9 mouse cellular contexts compared by ENCODE assay signal in genomic region chr4:43052627-43053026, GRCm38 (mm10). TPM values are rescaled to one million over a fixed set of nuclear protein-coding genes. Genes with fewer than 3 reads are reported as not detected.
DNase-seq lines count a peak whose midpoint lies in the region; TF ChIP-seq lines count a peak whose summit lies in the region.
"Had no signal": no experiment of that assay in that cellular context is flagged by ENCODE, and none has a peak within 500 bp of the region (broad histone marks: within the 10 kb centered on the region; RNA-seq: fewer than 3 reads in every experiment).

No protein-coding gene starts in this region.

- no peak overlapping the region for H3K27ac ChIP-seq in layer of hippocampus, adult 2 months
- H3K27ac ChIP-seq: embryonic facial prominence, embryonic 13.5 days had no signal

- peak; percentile 87 for TF ChIP-seq CTCF in layer of hippocampus, adult 2 months (conservative IDR thresholded peaks at IDR 0.05)

- no peak for DNase-seq in layer of hippocampus, adult 2 months (ENCODE audit: low spot score in 2 of 2)
- DNase-seq in layer of hippocampus, adult 9-11 months, result no peak
- peak; percentile 85 for DNase-seq in NIH3T3 (ENCODE audit: low read depth)
- DNase-seq in cerebellum, postnatal 36 days, result peak; percentile 66
- DNase-seq in kidney, adult 8-10 months, result peak; percentile 43 to 67
- peak; percentile 85 for DNase-seq in naive thymus-derived CD4-positive, alpha-beta T cell, adult 2 months (ENCODE audit: low read depth)
- no peak for DNase-seq in right cerebral cortex, adult 18-20 months
- DNase-seq in adrenal gland, adult 18-20 months (ENCODE audit: low spot score in 2 of 2), result no peak

- H3K4me3 ChIP-seq in layer of hippocampus, adult 2 months, result no peak overlapping the region
- H3K4me3 ChIP-seq: embryonic facial prominence, embryonic 13.5 days had no signal

RNA-seq across cellular contexts. Expression of gene Unc13b, which starts 6.1 kb away (rescaled TPM):
- total RNA-seq in layer of hippocampus, adult 2 months (2021), result 10 to 100 TPM; 41.7 to 45.7 TPM
- 10 to 100 TPM; 12.9 to 15.8 TPM for total RNA-seq in adrenal gland, adult 18-20 months (2021)

RNA-seq across cellular contexts. Expression of gene Fam214b, which starts 6.6 kb away (rescaled TPM):
- total RNA-seq in layer of hippocampus, adult 2 months (2021), result 10 to 100 TPM; 36.1 to 40.3 TPM
- 10 to 100 TPM; 54.7 to 58.2 TPM for total RNA-seq in adrenal gland, adult 18-20 months (2021)

RNA-seq across cellular contexts. Expression of gene Stoml2, which starts 21.1 kb away (rescaled TPM):
- total RNA-seq in layer of hippocampus, adult 2 months (2021), result 100 to 1,000 TPM in 1 of 2 experiments, 10 to 100 TPM in 1; 97.3 to 108 TPM
- total RNA-seq in adrenal gland, adult 18-20 months (2021), result 100 to 1,000 TPM; 159 to 223 TPM

RNA-seq across cellular contexts. Expression of gene Pigo, which starts 27.0 kb away (rescaled TPM):
- 10 to 100 TPM; 28.0 to 30.0 TPM for total RNA-seq in layer of hippocampus, adult 2 months (2021)
- total RNA-seq in adrenal gland, adult 18-20 months (2021), result 10 to 100 TPM; 14.0 to 15.9 TPM

RNA-seq across cellular contexts. Expression of gene Fancg, which starts 42.3 kb away (rescaled TPM):
- 10 to 100 TPM; 10.4 to 12.9 TPM for total RNA-seq in layer of hippocampus, adult 2 months (2021)
- total RNA-seq in adrenal gland, adult 18-20 months (2021), result 1 to 10 TPM; 6.6 to 7.7 TPM

Comparison
In these comparisons a context has a peak if more than half of its experiments do, and no peak if none do; other contexts are left out.
1. DNase-seq: peak in NIH3T3 (single experiment), cerebellum, postnatal 36 days (2 of 2), kidney, adult 8-10 months (2 of 2) and naive thymus-derived CD4-positive, alpha-beta T cell, adult 2 months (single experiment); none in layer of hippocampus, adult 2 months (0 of 2), layer of hippocampus, adult 9-11 months (single experiment), right cerebral cortex, adult 18-20 months (single experiment) and adrenal gland, adult 18-20 months (0 of 2).